Mouse (Mus musculus): ENCODE measurements around the gene Ccndbp1.

DNA sequence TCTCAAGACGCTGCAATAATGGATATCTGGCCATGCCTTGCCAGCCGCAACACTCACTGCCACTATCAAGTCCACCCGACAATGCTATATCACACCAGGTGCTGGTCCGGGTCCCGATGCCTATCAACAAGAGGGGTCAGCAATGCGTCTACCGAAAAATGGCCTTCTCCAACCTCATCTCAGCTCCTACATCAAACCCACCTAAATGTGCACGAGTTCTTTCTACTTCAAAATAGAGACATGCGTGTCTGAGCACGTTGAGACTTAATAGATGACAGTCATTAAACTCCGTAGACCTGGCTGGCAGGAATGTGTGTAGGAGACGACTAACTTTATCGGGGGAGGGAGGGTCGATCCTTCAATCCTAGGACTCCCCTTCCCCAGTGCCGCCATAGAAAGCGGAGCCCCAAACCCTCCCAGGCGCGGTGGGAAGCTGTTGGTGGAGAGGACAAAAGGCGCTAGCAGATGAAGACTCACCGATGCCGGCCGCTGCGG lies 38.1 kb upstream of the Ccndbp1 start:
- TF ChIP-seq CTCF (IDR thresholded peaks at IDR 0.05; ENCODE audit: extremely low read depth, insufficient read depth, low read length): no peak
- TF ChIP-seq POLR2A (IDR thresholded peaks at IDR 0.05; ENCODE audit: extremely low read depth, insufficient read depth, low read length): no peak
